Mouse (Mus musculus) kidney, adult 9 months (tissue): Measurements from ENCODE around the gene Eif4g3.

Source experiments
- DNase-seq: peaks from one replicate; pipeline ENCODE4 v3.0.0; 2022

Eif4g3 gene

DNA sequence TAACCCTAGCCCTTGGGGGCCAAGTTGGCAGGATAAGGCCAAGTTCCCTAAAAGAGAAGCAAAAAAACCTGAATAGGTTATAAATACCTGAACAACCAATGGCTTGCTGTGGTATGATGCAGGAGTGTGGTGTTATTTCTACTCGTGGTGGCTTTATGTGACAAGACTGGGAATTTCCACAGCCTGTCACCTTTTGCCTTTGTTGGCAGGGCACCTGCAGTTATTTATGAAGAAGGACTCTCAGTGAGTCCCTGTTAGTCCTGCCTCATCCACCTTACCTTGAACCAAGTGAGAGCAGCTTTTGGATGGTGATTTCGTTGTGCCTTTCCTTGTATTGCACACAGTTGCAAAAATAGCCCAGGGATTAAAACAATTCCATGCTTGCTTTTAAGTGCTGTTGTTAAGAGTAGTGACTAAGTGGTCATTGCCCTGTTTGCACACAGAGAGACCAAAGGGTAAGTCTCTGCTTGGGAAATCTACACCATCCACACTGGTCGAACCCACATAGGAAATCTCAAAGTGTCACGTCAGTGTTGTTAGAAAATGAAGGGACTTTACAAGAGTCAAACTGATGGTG, 72.9 kb downstream of the Eif4g3 start:
- DNase-seq, result no peak

DNA sequence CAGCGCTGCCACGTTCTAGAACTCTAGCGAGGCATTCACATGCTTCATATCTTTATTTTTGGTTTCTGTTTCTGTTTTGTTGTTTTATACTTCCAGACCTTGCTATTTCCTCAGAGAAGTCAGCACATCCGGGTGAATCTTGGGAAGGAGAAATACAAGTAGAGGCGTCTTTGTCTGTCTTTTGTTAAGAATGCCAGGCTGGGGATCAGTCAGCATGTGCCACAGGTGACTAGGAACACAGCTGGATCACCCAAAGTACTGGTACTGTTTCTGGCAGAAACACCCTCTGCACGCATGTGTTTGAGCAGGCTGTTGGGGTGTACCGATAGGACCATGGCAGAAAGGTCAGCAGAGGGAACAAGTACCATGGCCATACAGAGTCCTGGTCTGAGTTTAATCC, 73.6 kb downstream of the Eif4g3 start:
- DNase-seq, result no peak

DNA sequence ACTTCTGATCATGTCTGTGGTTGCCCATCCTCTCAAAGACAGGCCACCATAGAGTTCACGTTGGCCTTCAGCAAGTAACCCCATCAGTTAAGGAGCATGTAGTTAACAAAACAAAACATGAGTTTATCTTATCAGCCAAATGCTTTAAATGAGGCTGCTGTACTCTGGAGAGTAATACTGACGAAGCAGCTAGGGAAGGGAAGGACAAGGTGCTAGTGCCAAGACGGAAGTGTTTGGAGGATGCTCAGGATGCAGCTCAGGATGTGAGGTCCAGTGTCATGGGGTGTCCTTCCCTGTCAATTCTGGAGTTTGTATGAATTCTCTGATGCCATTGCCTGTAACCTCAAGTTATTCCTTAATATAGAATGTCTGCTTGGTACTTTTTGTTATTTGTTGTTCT, 75.0 kb downstream of the Eif4g3 start:
- peak; percentile 40 for DNase-seq

DNA sequence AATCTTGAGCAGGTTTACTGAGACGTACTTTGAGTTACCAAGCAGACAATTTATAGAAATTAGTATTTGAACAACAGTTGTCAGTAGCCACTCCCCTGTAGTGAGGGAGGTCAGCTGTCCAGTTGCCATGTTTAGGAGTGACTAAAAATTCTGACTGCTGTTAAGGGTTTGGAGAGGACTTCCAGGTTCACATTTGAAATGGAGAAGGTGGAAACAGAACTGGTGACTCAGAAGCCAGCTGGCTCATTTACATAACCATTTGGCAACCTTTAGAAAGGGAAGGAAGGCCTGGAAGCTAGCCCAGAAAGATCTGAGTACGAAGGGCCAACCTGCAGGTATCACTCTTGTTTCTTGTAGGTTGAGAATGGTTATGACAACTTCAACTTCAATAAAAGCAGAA, 75.8 kb downstream of the Eif4g3 start:
- peak; percentile 96 for DNase-seq

DNA sequence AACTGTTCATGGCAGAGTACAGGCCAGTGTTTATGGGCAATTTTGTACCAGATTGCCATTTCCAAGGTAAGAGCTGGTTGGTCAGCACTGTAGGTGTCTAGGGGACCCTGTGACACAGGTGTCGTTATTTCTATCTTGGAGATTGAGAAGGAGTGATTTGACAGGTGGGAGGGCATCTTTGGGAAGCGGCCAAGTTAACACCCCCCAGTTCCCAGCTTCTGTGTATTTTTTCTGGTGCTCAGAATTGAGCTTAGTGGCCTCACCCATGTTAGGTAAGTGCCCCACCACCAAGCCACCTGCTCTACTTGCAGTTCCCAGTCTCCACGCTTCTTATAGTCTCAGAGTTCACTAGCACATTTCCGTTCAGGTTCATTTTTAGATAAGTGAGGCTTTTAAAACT, 76.5 kb downstream of the Eif4g3 start:
- no peak for DNase-seq

DNA sequence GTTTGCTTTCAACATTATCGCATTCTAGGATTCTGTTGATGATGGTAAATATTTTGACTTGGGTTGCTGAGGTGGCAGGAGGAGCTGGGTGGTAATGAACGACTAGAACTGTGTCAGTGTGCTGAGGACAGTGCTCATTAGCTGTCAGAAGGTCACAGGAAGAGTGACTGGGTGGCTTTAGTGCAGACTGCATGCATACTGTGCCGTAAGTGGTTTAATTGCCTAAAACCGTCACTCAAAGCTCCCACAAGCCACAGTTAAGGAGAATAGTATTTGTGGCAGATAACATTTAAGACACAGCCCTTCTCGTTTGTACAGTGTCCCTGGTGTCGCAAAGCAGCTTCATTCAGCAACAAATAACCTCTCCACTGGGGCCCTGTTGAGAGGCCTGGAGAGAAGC, 78.7 kb downstream of the Eif4g3 start:
- no peak for DNase-seq

DNA sequence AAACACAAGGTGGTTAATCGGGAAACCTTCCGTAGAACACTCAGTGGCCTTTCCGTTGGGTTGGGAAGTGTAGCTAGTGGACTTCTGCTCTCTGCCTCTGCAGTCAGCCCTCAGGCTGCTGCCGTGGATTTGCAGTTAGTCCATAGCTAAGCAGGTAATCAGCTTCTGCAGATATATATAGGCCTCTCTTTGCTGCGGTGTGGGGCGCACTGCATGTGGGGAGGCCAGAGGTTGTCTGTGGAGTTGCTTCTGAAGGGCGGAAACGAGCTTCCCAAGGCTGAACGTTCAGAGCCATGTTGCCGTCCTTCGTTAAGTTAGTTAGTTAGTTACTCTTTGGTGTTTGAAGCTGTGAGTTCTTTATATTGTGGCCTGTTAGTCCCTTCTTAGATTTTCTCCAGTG, 80.3 kb downstream of the Eif4g3 start:
- DNase-seq, result no peak

DNA sequence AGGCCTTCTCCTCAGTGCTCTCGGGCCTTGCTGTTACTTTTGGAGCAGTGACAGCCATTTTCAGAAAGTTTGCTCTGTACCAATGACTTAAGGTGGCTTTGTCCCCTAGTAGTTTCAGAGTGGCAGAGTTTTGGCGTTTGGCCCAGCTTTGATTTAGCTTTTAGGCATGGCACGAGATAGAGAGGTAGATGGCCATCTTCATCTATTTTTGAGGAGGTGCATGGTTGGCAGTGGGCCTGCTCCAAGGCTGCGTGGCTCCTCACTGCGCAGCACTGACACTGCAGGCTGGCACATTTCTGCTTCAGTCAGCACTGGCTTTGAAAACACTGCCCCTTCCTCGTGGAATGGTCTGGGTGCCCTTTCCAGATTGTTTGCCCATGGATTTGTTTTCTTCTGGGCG, 80.7 kb downstream of the Eif4g3 start:
- peak; percentile 37 for DNase-seq

DNA sequence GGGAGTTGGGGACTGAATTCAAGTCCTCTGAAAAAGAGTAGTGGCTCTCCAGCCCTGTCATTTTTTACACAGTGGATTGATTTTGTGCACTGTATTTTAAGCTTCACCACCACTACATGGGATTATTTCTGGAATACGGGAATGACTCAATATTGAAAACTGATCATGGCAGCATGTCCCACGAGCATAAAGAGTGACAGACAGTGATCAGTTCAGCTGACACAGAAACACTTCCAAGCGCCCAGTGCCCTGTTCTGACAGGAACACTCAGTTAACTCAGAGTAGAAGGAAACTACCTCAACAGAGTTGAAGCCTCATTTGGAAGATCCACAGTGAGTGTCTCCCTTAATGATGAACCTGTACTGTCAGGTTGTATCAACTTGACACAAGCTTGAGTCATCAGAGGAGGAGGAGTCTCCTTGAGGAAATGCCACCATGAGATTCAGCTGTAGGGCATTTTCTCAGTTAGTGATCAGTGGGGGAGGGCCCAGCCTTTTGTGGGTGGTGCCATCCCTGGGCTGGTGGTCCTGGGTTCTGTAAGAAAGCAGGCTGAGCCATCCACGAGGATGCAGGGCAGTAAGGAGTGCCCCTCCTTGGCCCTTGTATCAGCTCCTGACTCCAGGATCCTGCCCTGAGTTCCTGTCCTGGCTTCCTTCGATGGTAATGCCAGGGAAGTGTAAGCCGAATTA, 82.2 kb downstream of the Eif4g3 start:
- DNase-seq, result no peak

DNA sequence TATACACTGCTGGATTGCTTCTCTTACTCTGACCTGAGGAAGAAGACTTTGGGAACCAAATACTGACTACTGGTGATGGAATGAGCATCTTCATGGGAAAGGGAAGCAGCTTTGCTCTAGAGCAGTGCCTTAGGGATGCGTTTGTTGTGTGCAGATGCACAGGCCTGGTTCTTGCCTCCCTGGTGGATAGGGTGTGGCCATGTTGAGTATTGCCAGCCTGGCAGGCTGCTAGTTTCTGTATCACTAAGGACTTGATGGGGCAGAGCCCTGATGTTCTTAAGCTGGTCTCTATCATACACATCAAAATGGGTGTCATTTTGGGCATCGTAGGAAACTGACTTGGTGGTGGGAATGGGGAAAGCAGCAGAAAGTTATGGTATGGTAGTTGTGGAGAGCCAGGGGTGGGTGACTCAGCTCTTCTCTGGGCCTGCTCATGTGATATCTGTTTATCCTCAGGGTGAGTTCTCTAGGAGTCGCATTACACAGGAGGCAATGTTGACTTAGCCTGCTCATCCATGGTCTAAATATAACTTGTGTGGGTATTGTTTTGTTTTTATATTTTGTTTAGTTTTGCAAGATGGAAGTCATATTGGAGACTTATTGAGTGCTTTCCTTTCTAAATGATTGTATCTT, 85.0 kb downstream of the Eif4g3 start:
- no peak for DNase-seq

DNA sequence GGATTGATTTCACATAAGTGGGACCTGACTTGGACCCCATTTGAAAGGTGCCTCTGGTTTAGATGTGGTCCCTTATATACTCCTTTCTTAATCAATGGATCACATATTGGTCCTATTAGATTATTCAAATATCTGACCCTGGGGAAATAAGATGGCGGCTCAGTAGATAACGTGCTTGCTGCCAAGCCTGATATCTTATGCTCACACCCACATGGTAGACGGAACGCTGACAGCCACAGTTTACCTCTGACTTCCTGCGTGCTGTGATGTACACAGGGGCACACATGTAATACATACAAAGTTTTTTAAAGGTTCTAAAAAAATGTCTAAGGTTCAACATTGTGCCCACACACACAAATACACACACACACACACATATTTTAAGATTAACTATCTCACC, 86.4 kb downstream of the Eif4g3 start:
- DNase-seq, result no peak

DNA sequence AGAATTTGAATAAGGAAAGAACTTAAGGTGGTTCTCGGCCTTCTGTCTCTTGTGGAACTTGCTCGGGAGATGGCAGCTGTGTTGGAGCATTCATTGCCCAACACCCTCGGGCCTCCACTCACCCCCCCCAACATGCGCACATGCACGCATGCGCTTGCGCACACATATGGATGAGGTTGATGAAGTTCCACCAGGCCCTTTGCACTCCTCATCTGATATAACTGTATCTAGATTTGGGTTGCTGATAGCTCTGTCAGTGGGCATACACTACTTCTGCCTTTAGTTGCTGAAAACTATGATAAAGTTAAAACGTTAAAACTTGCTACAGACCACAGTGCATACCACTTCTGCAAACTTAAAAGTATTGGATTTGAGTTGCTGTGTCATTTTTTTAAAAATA, 89.6 kb downstream of the Eif4g3 start:
- no peak for DNase-seq

DNA sequence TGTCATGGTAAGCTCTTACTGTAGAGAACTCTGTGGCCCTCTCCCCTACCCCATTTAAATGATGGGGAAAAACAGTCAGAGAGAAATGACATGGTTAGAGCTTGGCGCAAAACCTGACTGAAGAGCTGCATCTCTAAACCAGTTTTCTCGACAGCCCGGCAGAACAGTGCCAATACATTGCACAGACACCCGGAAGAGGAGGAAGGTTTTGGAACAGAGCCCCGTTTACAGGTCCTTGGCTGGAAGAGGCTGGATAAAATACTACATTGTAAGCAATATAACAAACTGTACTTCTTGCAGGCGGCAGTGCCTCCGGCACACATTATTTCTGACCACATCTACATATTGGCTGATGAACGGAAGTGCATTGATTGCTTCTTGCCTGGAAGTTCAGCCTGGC, 91.3 kb downstream of the Eif4g3 start:
- DNase-seq, result no peak

DNA sequence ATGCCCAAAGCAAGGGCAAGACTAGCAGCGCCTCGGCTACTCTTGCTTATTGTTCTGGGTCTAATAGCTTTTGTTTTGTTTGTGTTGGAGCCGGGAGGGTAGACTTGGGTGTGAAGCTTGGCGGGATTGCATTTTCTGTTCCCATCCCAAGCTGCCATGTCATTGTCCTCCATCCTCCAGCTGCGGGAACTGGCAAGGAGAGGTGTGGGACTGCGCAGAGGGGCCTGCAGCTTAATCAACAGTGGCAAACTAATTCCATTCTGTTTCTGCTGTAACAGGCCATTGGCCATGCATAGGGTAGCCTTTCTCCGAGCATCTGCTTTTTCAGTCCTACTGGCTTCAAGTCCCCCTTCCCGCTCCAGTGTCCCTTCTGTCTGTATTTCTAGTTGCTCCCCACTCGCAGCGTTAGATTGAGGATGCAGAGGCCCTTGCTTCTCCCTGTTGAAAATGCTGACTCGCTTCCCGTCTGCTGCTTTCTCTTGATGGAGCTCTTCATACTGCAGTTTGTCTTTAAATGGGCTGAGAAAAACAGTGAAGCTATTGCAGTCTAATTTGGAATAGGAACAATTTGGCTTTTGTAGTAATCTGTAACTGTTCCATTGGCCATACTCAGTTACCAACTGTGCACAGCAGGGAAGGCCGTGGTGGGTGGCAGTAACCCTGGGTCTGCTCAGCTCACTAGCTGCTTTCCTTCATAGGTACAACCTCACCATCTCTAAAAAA, 92.2 kb downstream of the Eif4g3 start:
- DNase-seq, result no peak

DNA sequence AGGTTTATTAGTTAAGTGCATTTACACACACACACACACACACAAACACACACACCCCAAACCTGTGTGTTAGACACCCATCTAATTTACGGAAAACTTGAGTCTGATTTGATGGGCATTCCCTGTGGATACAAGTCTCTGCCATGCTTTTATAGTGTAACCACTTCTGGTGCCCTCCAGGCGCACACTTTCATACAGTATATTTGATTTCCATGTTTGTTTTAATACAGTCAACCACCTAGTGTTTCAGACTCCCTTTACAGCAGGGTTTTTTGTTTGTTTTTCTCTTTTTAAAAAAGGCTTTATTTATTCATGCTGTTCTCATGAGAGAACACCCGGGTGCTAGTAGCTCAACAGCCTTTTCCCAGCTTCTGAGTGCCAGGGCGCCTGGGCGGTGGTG, 94.1 kb downstream of the Eif4g3 start:
- DNase-seq, result no peak

DNA sequence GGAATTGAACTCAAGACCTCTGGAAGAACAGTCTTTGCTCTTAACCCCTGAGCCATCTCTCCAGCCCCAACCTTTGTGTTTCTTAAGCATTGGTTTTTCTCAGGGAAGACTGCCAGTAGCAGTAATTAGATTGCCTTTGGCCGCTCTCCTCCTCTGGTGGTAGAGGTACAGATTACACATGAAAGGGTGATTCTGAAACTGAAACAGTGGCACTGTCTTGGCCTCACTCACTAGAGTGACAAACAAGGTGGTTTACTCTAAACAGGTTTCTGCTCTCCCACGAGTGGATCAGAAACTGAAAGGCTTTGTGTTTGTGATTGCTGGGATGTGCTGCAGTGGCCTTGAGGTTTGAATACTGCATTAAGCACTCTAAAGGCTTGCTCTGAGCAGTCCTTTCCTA, 96.7 kb downstream of the Eif4g3 start:
- peak; percentile 26 for DNase-seq

DNA sequence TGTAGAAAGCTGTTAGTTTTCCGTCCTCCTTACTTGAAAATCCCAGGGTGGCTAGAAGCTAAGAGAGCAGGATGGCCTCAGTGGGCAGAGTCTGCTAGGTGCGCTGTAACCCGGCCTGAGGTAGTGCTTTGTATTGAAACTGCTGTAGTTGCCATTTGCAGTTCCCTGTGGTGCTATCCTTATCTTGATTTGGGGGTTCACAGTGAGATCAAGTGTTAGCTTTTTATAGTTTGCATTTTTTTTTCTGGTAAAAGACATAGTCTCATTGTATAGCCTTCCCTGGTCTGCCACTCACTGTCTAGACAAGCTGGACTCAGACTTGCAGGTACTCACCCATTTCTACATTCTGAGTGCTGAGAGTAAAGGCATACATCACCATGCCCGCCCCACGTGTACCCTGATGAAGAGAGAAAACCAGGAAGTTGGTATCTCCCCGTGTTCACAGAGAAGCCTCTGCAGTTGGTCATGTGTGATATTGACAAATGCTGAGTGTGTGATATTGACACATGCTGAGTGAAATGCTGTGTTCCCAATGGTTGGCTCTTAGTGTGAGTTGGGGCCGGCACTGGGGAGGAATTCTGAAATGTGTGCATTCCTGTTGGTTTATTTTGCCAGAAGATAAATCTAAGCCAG, 98.9 kb downstream of the Eif4g3 start:
- no peak for DNase-seq

DNA sequence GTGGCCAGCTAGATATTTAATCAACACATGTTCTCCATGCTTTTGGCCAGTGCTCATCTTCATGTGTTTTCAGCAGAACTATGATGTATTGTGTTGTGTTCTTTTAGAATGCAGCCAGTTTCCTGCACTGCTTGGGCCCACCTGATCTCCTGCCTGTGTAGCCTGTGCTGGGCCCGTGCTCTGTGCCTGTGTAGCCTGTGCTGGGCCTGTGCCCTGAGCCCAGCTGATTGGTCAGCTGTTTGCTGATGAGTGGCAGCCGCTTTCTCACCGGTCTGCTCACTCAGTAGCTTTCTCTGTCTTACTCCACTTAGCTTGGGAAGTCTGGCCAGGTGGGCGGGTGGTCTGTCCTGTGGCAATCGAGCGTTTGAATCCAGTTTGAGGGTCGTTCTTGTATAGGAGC, 107.6 kb downstream of the Eif4g3 start:
- DNase-seq, result no peak

DNA sequence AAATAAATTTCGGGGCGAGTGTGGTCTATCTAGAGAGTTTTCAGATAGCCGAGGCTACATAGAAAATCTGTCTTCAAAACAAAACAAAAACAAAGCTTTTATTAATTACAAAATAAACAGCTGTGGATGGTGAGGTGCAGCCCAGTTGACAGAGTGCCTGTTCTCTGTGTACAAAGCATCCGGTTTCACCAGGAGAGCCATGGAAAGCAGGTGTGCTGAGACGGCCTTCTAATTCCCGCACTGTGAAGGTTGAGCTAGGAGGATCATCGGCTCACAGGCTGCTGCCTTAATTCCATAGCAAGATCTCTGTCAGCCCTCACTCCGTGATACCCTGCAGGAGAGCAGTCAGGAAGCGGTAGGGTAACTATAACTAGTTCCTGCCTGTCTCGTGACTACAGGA, 109.0 kb downstream of the Eif4g3 start:
- no peak for DNase-seq

DNA sequence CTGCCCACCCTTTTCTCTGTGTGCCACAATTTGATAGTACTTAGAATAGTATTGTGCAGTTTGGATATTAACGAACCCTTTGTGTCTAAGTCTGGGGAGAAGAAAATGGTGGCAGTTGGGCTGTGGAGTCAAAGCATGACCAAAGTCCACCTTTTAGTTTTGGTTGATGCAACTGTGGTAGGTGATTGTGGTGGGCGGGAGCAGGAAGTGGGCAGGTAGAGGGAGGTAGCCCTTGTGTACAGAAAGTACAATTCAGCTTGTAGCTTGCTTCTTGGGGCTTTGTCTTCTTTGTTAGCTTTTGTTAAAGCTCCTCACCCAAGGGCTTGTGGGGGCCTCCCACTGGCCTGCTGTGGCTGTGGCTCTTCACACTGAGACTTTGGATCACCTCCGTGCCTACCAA, 109.6 kb downstream of the Eif4g3 start:
- peak; percentile 37 for DNase-seq

DNA sequence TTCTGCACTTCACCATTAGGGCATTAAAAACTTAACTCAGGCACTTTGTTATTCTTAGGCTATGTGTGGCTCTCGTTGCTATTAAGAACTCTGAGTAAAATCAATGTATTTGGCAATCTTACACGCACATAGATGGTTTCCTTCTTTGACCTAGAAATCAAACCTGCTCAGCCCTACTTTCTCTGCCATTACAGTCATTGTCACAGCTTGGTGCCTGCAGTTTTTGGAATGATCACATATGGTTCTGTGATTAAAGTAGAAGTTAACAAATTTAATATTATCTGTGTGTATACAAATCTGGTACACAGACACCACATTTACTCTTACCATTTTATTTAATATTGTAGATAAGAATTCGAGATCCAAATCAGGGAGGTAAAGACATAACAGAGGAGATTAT, 112.1 kb downstream of the Eif4g3 start:
- DNase-seq, result no peak

DNA sequence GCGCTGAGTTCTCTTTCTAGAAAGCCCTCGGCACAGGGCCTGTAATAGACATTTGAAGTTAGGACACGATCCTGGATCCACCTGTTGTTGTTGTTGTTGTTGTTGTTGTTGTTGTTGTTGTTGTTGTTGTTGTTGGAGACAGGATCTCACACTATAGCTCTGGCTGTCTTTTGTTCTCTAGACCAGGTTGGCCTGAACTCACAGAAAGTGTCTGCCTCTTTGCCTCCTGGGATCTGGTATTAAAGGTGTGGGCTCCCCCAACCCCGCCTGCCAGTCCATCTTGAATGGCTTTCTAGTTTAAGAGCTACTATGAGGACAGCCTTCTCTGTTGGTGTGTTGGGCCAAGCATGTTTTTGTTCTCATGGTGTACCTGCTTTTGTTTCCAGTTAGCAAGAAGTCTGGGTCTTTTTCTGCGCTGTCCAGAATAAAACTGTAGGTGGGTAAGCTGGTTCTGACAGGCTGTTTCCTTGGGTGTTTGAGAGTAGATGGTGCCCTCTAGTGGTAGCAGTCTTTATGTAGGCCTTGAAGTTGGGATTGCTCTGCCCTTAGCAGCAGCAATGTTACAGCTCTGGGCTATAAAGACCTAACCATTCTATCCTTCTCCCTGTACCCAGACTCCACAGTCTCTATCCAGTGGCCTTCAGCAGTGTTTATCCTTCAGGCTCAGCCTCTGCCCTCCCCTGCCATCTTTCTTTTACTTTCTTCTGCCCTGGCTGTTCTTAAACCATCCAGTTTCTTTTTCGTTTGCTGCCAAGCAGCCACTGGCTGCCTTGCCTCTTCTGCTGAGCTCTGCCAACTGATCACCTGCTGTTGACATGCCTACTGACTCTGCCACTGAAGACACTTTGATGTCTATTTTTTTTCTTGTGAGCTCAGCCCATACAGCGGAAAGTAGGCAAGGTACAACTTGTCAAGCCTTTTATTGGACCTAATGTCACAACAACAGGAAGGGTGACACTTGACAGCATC, 114.9 kb downstream of the Eif4g3 start:
- peak; percentile 94 for DNase-seq
